Comparison of ENCODE assay signal across 24 mouse cellular contexts in the genomic region with DNA sequence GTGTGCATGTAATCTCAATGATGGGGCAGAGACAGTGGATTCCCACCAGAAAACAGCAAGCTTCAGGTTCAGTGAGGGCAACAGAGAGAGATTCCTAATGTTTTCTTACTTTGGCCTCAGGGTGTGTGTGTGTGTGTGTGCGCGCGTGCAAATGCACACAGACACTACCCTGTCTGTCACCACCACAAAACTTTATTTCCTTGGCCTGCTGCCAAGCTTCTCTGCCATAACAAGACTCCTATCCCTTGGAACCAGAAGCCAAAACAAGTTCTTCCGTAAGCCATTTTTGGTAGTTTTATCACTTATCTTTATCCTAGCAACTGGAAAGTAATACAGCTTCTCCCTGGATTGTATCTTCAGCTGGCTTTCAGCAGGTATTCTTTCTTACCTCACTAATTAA. TPM values are rescaled to one million over a fixed set of nuclear protein-coding genes. Genes with fewer than 3 reads are reported as not detected.
A peak's percentile ranks its signal among the peaks of the same experiment; 100 is the strongest.
DNase-seq lines count a peak whose midpoint lies in the region; ATAC-seq and TF ChIP-seq lines count a peak whose summit lies in the region.
"Had no signal": no experiment of that assay in that cellular context is flagged by ENCODE, and none has a peak within 500 bp of the region (broad histone marks: within the 10 kb centered on the region; RNA-seq: fewer than 3 reads in every experiment).

No protein-coding gene starts in this region.

- no peak overlapping the region for H3K4me2 ChIP-seq in lung, embryonic 14.5 days
- no peak overlapping the region for H3K4me2 ChIP-seq in lung, postnatal 0 days (replicated peaks; ENCODE audit: low read depth, low read length)
- H3K4me2 ChIP-seq: embryonic facial prominence, embryonic 15.5 days; heart, embryonic 12.5 days; heart, embryonic 15.5 days; hindbrain, embryonic 14.5 days had no signal

- no peak overlapping the region for H3K4me3 ChIP-seq in lung, embryonic 14.5 days (ENCODE audit: low read depth, low read length)
- no peak overlapping the region for H3K4me3 ChIP-seq in lung, postnatal 0 days (ENCODE audit: low read depth, low read length)
- H3K4me3 ChIP-seq: embryonic facial prominence, embryonic 15.5 days; heart, embryonic 12.5 days; heart, embryonic 15.5 days had no signal

- H3K9me3 ChIP-seq in lung, embryonic 14.5 days (ENCODE audit: low read depth, low read length), result no peaks in the 10 kb centered on the region
- no peaks in the 10 kb centered on the region for H3K9me3 ChIP-seq in lung, postnatal 0 days (ENCODE audit: low read length)
- H3K9me3 ChIP-seq: embryonic facial prominence, embryonic 15.5 days; heart, embryonic 12.5 days; heart, embryonic 15.5 days had no signal

- no peak for ATAC-seq in lung, embryonic 14.5 days (ENCODE audit: insufficient read depth)
- no peak for ATAC-seq in lung, postnatal 0 days
- ATAC-seq: activated CD4-positive, CD25-positive, alpha-beta regulatory T cell, adult 4 months; forebrain, embryonic 14.5 days; hindbrain, postnatal 0 days; inflammation-experienced regulatory T-cells, adult 6 months; intestine, embryonic 16.5 days had no signal

- intact Hi-C loops in gastrocnemius, postnatal 14 days (cut with DNase I; ENCODE audit: low total_unique reads), result loop anchor here (10.0 kb wide), 1 partner anchor 46 kb away; no protein-coding TSS in a partner anchor

- H3K27me3 ChIP-seq in lung, embryonic 14.5 days (ENCODE audit: insufficient read depth, low read length), result no peaks in the 10 kb centered on the region
- H3K27me3 ChIP-seq in lung, postnatal 0 days (replicated peaks; ENCODE audit: insufficient read depth, low read length), result no peaks in the 10 kb centered on the region
- H3K27me3 ChIP-seq: embryonic facial prominence, embryonic 15.5 days; heart, embryonic 12.5 days; heart, embryonic 15.5 days had no signal

- no peak for TF ChIP-seq EP300 in lung, postnatal 0 days (IDR thresholded peaks at IDR 0.05)

- no peak overlapping the region for H3K9ac ChIP-seq in lung, embryonic 14.5 days
- H3K9ac ChIP-seq in lung, postnatal 0 days (replicated peaks; ENCODE audit: low read depth), result no peak overlapping the region
- H3K9ac ChIP-seq: embryonic facial prominence, embryonic 15.5 days; heart, embryonic 12.5 days; heart, embryonic 15.5 days; hindbrain, embryonic 14.5 days had no signal

- no peak for TF ChIP-seq CTCF in lung, embryonic 14.5 days (IDR thresholded peaks at IDR 0.05; ENCODE audit: low read depth)
- TF ChIP-seq CTCF in lung, postnatal 0 days (IDR thresholded peaks at IDR 0.05), result no peak

- peaks cover 14% of the 10 kb centered on the region; the same call in 1 of the 2 replicates for H3K36me3 ChIP-seq in lung, embryonic 14.5 days (ENCODE audit: insufficient read depth)
- H3K36me3 ChIP-seq in lung, postnatal 0 days (ENCODE audit: insufficient read depth, low read length), result peaks cover 8% of the 10 kb centered on the region; the same call in 1 of the 2 replicates

- peak; percentile 6 for DNase-seq in gastrocnemius, postnatal 14 days
- no peak for DNase-seq in gastrocnemius, postnatal 25 days
- peak; percentile 66 for DNase-seq in lung, embryonic 14.5 days
- DNase-seq in lung, postnatal 0 days (ENCODE audit: low spot score), result no peak
- peak; percentile 5 for DNase-seq in NIH3T3 (ENCODE audit: low read depth)
- DNase-seq in Muller cell, postnatal 12 days (ENCODE audit: inconsistent ontology term), result no peak
- DNase-seq: adrenal gland, adult 8-10 months; cerebellum, adult 11 months; cerebellum, adult 8-10 months; cerebellum, postnatal 36 days; embryo, embryonic 11 days; heart, adult 18-20 months; heart, postnatal 10 days; heart, postnatal 4 days; kidney, adult 18-20 months had no signal

- no peaks in the 10 kb centered on the region for H3K4me1 ChIP-seq in lung, embryonic 14.5 days (ENCODE audit: insufficient read depth)
- H3K4me1 ChIP-seq in lung, postnatal 0 days (ENCODE audit: insufficient read depth, low read depth, low read length), result no peaks in the 10 kb centered on the region
- H3K4me1 ChIP-seq: embryonic facial prominence, embryonic 15.5 days; heart, embryonic 15.5 days had no signal

- no peak overlapping the region for H3K27ac ChIP-seq in lung, embryonic 14.5 days (ENCODE audit: low read depth)
- H3K27ac ChIP-seq in lung, postnatal 0 days (ENCODE audit: low read length), result no peak overlapping the region
- H3K27ac ChIP-seq: embryonic facial prominence, embryonic 15.5 days; heart, embryonic 15.5 days; hindbrain, embryonic 14.5 days; hindbrain, postnatal 0 days had no signal

- 70% methylated on average over 4 of the region's 4 CpGs for WGBS in lung, embryonic 14.5 days
- 74% methylated on average over 4 of the region's 4 CpGs for WGBS in lung, postnatal 0 days

RNA-seq across cellular contexts. Expression of gene Nol7, which starts 30.2 kb away (rescaled TPM):
- total RNA-seq in gastrocnemius, postnatal 14 days (2021), result 100 to 1,000 TPM; 133 to 137 TPM
- 100 to 1,000 TPM; 108 to 109 TPM for total RNA-seq in gastrocnemius, postnatal 25 days (2021)
- 137 and 144 TPM in 2 replicates for polyA plus RNA-seq in lung, embryonic 14.5 days (2014; fragmentation: Nextera tagmentation; extraction: Ambion mirVana)
- polyA plus RNA-seq in lung, postnatal 0 days (2015; fragmentation: Nextera tagmentation; extraction: Ambion mirVana), result 95.7 and 98.8 TPM in 2 replicates

RNA-seq across cellular contexts. Expression of gene Ranbp9, which starts 52.6 kb away (rescaled TPM):
- 10 to 100 TPM; 33.5 to 36.1 TPM for total RNA-seq in gastrocnemius, postnatal 14 days (2021)
- total RNA-seq in gastrocnemius, postnatal 25 days (2021), result 10 to 100 TPM; 34.0 to 38.1 TPM
- polyA plus RNA-seq in lung, embryonic 14.5 days (2014; fragmentation: Nextera tagmentation; extraction: Ambion mirVana), result 11.9 and 14.5 TPM in 2 replicates
- polyA plus RNA-seq in lung, postnatal 0 days (2015; fragmentation: Nextera tagmentation; extraction: Ambion mirVana), result 12.4 and 14.2 TPM in 2 replicates

Comparison
In these comparisons a context has a peak if more than half of its experiments do, and no peak if none do; other contexts are left out.
1. DNase-seq: peak in gastrocnemius, postnatal 14 days (single experiment), lung, embryonic 14.5 days (single experiment) and NIH3T3 (single experiment); none in gastrocnemius, postnatal 25 days (single experiment), lung, postnatal 0 days (single experiment) and Muller cell, postnatal 12 days (single experiment).